ENCODE assay signal across 8 mouse cellular contexts in the genomic region with DNA sequence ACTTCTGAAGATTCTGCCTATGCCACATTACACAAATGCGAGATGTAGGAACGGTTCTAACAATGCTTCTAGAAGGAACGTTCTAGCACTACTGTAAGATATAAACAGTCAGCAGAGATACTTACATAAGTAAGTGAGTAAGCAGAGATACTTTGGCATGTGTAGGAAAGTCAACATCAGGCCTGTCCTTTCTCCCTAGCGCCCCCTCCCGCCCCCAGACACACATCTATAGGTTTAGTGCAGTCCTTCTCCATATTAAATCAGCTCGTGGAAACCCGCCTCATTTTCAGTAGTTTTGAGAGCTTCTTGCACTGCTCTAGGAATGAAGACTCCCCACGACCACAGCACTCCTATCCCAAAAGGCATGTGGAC. TPM values are rescaled to one million over a fixed set of nuclear protein-coding genes. Genes with fewer than 3 reads are reported as not detected.
DNase-seq lines count a peak whose midpoint lies in the region; ATAC-seq and TF ChIP-seq lines count a peak whose summit lies in the region.

No protein-coding gene starts in this region.

- 14% methylated on average over 8 of the region's 8 CpGs for WGBS in limb, embryonic 10.5 days
- WGBS in midbrain, embryonic 14.5 days: 15% methylated on average over 8 of the region's 8 CpGs
- WGBS in stomach, embryonic 15.5 days: 16% methylated on average over 8 of the region's 8 CpGs

- H3K4me3 ChIP-seq in limb, embryonic 10.5 days: peak overlapping the region; percentile 60
- peak overlapping the region; percentile 46 for H3K4me3 ChIP-seq in midbrain, embryonic 14.5 days (replicated peaks; ENCODE audit: low read depth, low read length)
- H3K4me3 ChIP-seq in stomach, embryonic 15.5 days (replicated peaks): peak overlapping the region; percentile 52

- ATAC-seq in granulocyte monocyte progenitor cell, adult 5-6 weeks (replicated peaks; ENCODE audit: poor library complexity, severe bottlenecking): peak; percentile 42
- ATAC-seq in midbrain, embryonic 14.5 days (ENCODE audit: low FRiP score, low TSS enrichment): 0 out of 2 replicates have a peak, but pooled peaks have one; percentile 4
- ATAC-seq in stomach, embryonic 15.5 days (ENCODE audit: insufficient read depth, low FRiP score, low read depth): peak; percentile 18

- H3K27me3 ChIP-seq in limb, embryonic 10.5 days (ENCODE audit: low read depth, poor library complexity, severe bottlenecking): peaks cover 11% of the 10 kb centered on the region
- H3K27me3 ChIP-seq in midbrain, embryonic 14.5 days (ENCODE audit: control insufficient read depth, insufficient read depth, low read length): no peaks in the 10 kb centered on the region
- H3K27me3 ChIP-seq in stomach, embryonic 15.5 days (replicated peaks): 0 out of 2 replicates have a peak, but pooled peaks cover 2% of the 10 kb centered on the region

- peak overlapping the region; percentile 68 for H3K4me2 ChIP-seq in midbrain, embryonic 14.5 days (ENCODE audit: low read length)
- H3K4me2 ChIP-seq in stomach, embryonic 15.5 days: peak overlapping the region; percentile 77

- peak overlapping the region; percentile 88 for H3K27ac ChIP-seq in limb, embryonic 10.5 days
- H3K27ac ChIP-seq in midbrain, embryonic 14.5 days (replicated peaks; ENCODE audit: low read depth, low read length): peak overlapping the region; percentile 57; the same call in 1 of the 2 replicates
- peak overlapping the region; percentile 65; the same call in 1 of the 2 replicates for H3K27ac ChIP-seq in stomach, embryonic 15.5 days

- DNase-seq in ovary, postnatal 36 days (ENCODE audit: low spot score): peak; percentile 30
- no peak for DNase-seq in ovary, adult 18-20 months (ENCODE audit: low spot score)
- peak; percentile 58 for DNase-seq in brain, embryonic 14.5 days (ENCODE audit: low read depth)
- no peak for DNase-seq in limb, embryonic 10.5 days (ENCODE audit: low spot score)
- DNase-seq in midbrain, embryonic 14.5 days: peak; percentile 51
- no peak for DNase-seq in urinary bladder, adult 2 months (ENCODE audit: low spot score)

- peak overlapping the region; percentile 55 for H3K9ac ChIP-seq in midbrain, embryonic 14.5 days (replicated peaks; ENCODE audit: low read length)
- H3K9ac ChIP-seq in stomach, embryonic 15.5 days: peak overlapping the region; percentile 27; the same call in 1 of the 2 replicates

- H3K9me3 ChIP-seq in limb, embryonic 10.5 days (replicated peaks): no peaks in the 10 kb centered on the region
- no peaks in the 10 kb centered on the region for H3K9me3 ChIP-seq in midbrain, embryonic 14.5 days (ENCODE audit: control insufficient read depth, low read length)
- no peaks in the 10 kb centered on the region for H3K9me3 ChIP-seq in stomach, embryonic 15.5 days

- TF ChIP-seq POLR2A in brain, embryonic 14.5 days (IDR thresholded peaks at IDR 0.05; ENCODE audit: borderline replicate concordance, extremely low read depth, insufficient read depth, insufficient read length, poor library complexity, severe bottlenecking): no peak

- H3K36me3 ChIP-seq in limb, embryonic 10.5 days: no peaks in the 10 kb centered on the region
- H3K36me3 ChIP-seq in midbrain, embryonic 14.5 days (ENCODE audit: control insufficient read depth, insufficient read depth, low read length): no peaks in the 10 kb centered on the region
- no peaks in the 10 kb centered on the region for H3K36me3 ChIP-seq in stomach, embryonic 15.5 days

- H3K4me1 ChIP-seq in limb, embryonic 10.5 days: peaks cover 12% of the 10 kb centered on the region
- 0 out of 2 replicates have a peak, but pooled peaks cover 4% of the 10 kb centered on the region for H3K4me1 ChIP-seq in midbrain, embryonic 14.5 days (ENCODE audit: control insufficient read depth, insufficient read depth, low read length)
- H3K4me1 ChIP-seq in stomach, embryonic 15.5 days: peaks cover 3% of the 10 kb centered on the region

- TF ChIP-seq CTCF in brain, embryonic 14.5 days (IDR thresholded peaks at IDR 0.05; ENCODE audit: borderline replicate concordance, extremely low read depth, insufficient read depth, insufficient read length): no peak; the same call in 1 of the 2 replicates

RNA-seq across cellular contexts. Expression of gene Hist2h2bb, which starts 7.9 kb away (rescaled TPM):
- 9.3 and 14.5 TPM in 2 replicates for polyA plus RNA-seq in brain, embryonic 14.5 days (2012; rRNA removed)
- total RNA-seq in granulocyte monocyte progenitor cell, adult 5-6 weeks (2014; fragmentation: Nextera tagmentation): 530 and 902 TPM in 2 replicates
- total RNA-seq in granulocyte monocyte progenitor cell, adult 5-6 weeks (2017): 6,305 and 6,740 TPM in 2 replicates
- polyA plus RNA-seq in limb, embryonic 10.5 days (2016; fragmentation: Nextera tagmentation; extraction: Ambion mirVana): 8.2 and 10.7 TPM in 2 replicates
- polyA plus RNA-seq in midbrain, embryonic 14.5 days (2014; fragmentation: Nextera tagmentation; extraction: Ambion mirVana): 4.9 and 5.4 TPM in 2 replicates
- polyA plus RNA-seq in stomach, embryonic 15.5 days (2015; fragmentation: Nextera tagmentation; extraction: Ambion mirVana): 8.2 and 11.2 TPM in 2 replicates
- 0.69 TPM in 1 of 2 replicates, not detected in the other for polyA plus RNA-seq in urinary bladder, adult 2 months (2012; rRNA removed)

RNA-seq across cellular contexts. Expression of gene Hist2h3b, which starts 9.0 kb away (rescaled TPM):
- 76.5 and 89.8 TPM in 2 replicates for polyA plus RNA-seq in brain, embryonic 14.5 days (2012; rRNA removed)
- total RNA-seq in granulocyte monocyte progenitor cell, adult 5-6 weeks (2014; fragmentation: Nextera tagmentation): 61.4 and 193 TPM in 2 replicates
- 408 and 566 TPM in 2 replicates for total RNA-seq in granulocyte monocyte progenitor cell, adult 5-6 weeks (2017)
- 48.3 and 54.0 TPM in 2 replicates for polyA plus RNA-seq in limb, embryonic 10.5 days (2016; fragmentation: Nextera tagmentation; extraction: Ambion mirVana)
- polyA plus RNA-seq in midbrain, embryonic 14.5 days (2014; fragmentation: Nextera tagmentation; extraction: Ambion mirVana): 19.3 and 20.1 TPM in 2 replicates
- polyA plus RNA-seq in stomach, embryonic 15.5 days (2015; fragmentation: Nextera tagmentation; extraction: Ambion mirVana): 62.1 and 69.4 TPM in 2 replicates
- 1.9 and 3.2 TPM in 2 replicates for polyA plus RNA-seq in urinary bladder, adult 2 months (2012; rRNA removed)

RNA-seq across cellular contexts. Expression of gene Hist2h4, which starts 14.3 kb away (rescaled TPM):
- polyA plus RNA-seq in brain, embryonic 14.5 days (2012; rRNA removed): 5.9 and 7.0 TPM in 2 replicates
- 26.9 and 57.4 TPM in 2 replicates for total RNA-seq in granulocyte monocyte progenitor cell, adult 5-6 weeks (2014; fragmentation: Nextera tagmentation)
- total RNA-seq in granulocyte monocyte progenitor cell, adult 5-6 weeks (2017): 89.6 and 103 TPM in 2 replicates
- 7.7 and 9.4 TPM in 2 replicates for polyA plus RNA-seq in limb, embryonic 10.5 days (2016; fragmentation: Nextera tagmentation; extraction: Ambion mirVana)
- 5.2 TPM in 2 replicates for polyA plus RNA-seq in midbrain, embryonic 14.5 days (2014; fragmentation: Nextera tagmentation; extraction: Ambion mirVana)
- polyA plus RNA-seq in stomach, embryonic 15.5 days (2015; fragmentation: Nextera tagmentation; extraction: Ambion mirVana): 9.7 and 18.1 TPM in 2 replicates
- polyA plus RNA-seq in urinary bladder, adult 2 months (2012; rRNA removed): 1.4 and 1.6 TPM in 2 replicates

RNA-seq across cellular contexts. Expression of gene Fcgr1, which starts 16.4 kb away (rescaled TPM):
- polyA plus RNA-seq in brain, embryonic 14.5 days (2012; rRNA removed): 1.4 and 1.8 TPM in 2 replicates
- total RNA-seq in granulocyte monocyte progenitor cell, adult 5-6 weeks (2014; fragmentation: Nextera tagmentation): not detected in 2 replicates
- 0.04 and 4.6 TPM in 2 replicates for total RNA-seq in granulocyte monocyte progenitor cell, adult 5-6 weeks (2017)
- 0.60 and 0.85 TPM in 2 replicates for polyA plus RNA-seq in limb, embryonic 10.5 days (2016; fragmentation: Nextera tagmentation; extraction: Ambion mirVana)
- polyA plus RNA-seq in midbrain, embryonic 14.5 days (2014; fragmentation: Nextera tagmentation; extraction: Ambion mirVana): 0.27 and 4.8 TPM in 2 replicates
- polyA plus RNA-seq in stomach, embryonic 15.5 days (2015; fragmentation: Nextera tagmentation; extraction: Ambion mirVana): 3.8 and 4.4 TPM in 2 replicates
- 4.9 and 5.6 TPM in 2 replicates for polyA plus RNA-seq in urinary bladder, adult 2 months (2012; rRNA removed)

RNA-seq across cellular contexts. Expression of gene Hist2h3c1, which starts 30.9 kb away (rescaled TPM):
- polyA plus RNA-seq in brain, embryonic 14.5 days (2012; rRNA removed): not detected in 2 replicates
- 2.6 TPM in 1 of 2 replicates, not detected in the other for total RNA-seq in granulocyte monocyte progenitor cell, adult 5-6 weeks (2014; fragmentation: Nextera tagmentation)
- 3.9 TPM in 1 of 2 replicates, not detected in the other for total RNA-seq in granulocyte monocyte progenitor cell, adult 5-6 weeks (2017)
- 0.41 TPM in 1 of 2 replicates, not detected in the other for polyA plus RNA-seq in limb, embryonic 10.5 days (2016; fragmentation: Nextera tagmentation; extraction: Ambion mirVana)
- polyA plus RNA-seq in midbrain, embryonic 14.5 days (2014; fragmentation: Nextera tagmentation; extraction: Ambion mirVana): 1.0 TPM in 1 of 2 replicates, not detected in the other
- polyA plus RNA-seq in stomach, embryonic 15.5 days (2015; fragmentation: Nextera tagmentation; extraction: Ambion mirVana): 1.9 and 2.5 TPM in 2 replicates
- polyA plus RNA-seq in urinary bladder, adult 2 months (2012; rRNA removed): not detected in 2 replicates

Comparison
In these comparisons a context has a peak if more than half of its experiments do, and no peak if none do; other contexts are left out.
1. DNase-seq: peak in ovary, postnatal 36 days (single experiment), brain, embryonic 14.5 days (single experiment) and midbrain, embryonic 14.5 days (single experiment); none in ovary, adult 18-20 months (single experiment), limb, embryonic 10.5 days (single experiment) and urinary bladder, adult 2 months (single experiment).
2. Peak in every context shown above with its lines, with median percentiles within 50 percentile points of each other: ATAC-seq, H3K27ac ChIP-seq and H3K4me3 ChIP-seq.